In the genomic region with DNA sequence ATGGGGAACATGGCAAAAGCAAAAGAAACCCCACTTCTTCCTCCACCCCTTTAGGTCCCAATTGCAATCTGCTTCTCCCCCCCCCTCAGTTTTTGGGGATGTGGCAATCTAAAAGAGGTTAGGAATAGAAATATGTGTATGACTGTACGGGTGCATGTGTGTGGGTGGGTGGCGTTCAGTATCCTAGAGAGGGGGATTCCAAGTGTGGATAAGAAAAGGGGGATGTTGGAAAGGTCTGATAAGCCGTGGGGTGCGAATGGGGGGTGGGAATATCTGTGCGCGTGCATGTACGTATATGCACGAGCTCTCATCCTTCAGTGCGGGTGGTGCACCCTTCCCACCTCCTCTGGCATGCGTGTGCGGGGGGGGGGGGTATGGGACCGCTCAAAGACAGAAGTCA, we compare ENCODE assay signal across 9 mouse cellular contexts. TPM values are rescaled to one million over a fixed set of nuclear protein-coding genes. Genes with fewer than 3 reads are reported as not detected.
DNase-seq lines count a peak whose midpoint lies in the region; ATAC-seq and TF ChIP-seq lines count a peak whose summit lies in the region.
"Had no signal": no experiment of that assay in that cellular context is flagged by ENCODE, and none has a peak within 500 bp of the region (broad histone marks: within the 10 kb centered on the region; RNA-seq: fewer than 3 reads in every experiment).

No protein-coding gene starts in this region.

- H3K4me3 ChIP-seq in left cerebral cortex, adult 2 months, result peak overlapping the region; percentile 77
- H3K4me3 ChIP-seq in hindbrain, postnatal 0 days (ENCODE audit: low read length), result peak overlapping the region; percentile 52
- H3K4me3 ChIP-seq in neural tube, embryonic 12.5 days, result peak overlapping the region; percentile 43

- no peak for ATAC-seq in hindbrain, postnatal 0 days
- no peak for ATAC-seq in neural tube, embryonic 12.5 days (ENCODE audit: low FRiP score, low read depth)

- peak overlapping the region; percentile 81 for H3K4me2 ChIP-seq in hindbrain, postnatal 0 days (ENCODE audit: low read depth, low read length)
- H3K4me2 ChIP-seq in neural tube, embryonic 12.5 days (replicated peaks), result peak overlapping the region; percentile 93

- H3K4me1 ChIP-seq in hindbrain, postnatal 0 days (ENCODE audit: insufficient read depth, low read length), result peaks cover 27% of the 10 kb centered on the region
- peaks cover 57% of the 10 kb centered on the region for H3K4me1 ChIP-seq in neural tube, embryonic 12.5 days

- intact Hi-C loops in left cerebral cortex, adult 2 months (cut with DNase I), result loop anchor here (5.0 kb wide), 1 partner anchor 320 kb away; no protein-coding TSS in a partner anchor

- H3K27ac ChIP-seq in left cerebral cortex, adult 2 months, result peak overlapping the region; percentile 96
- peak overlapping the region; percentile 77 for H3K27ac ChIP-seq in hindbrain, postnatal 0 days
- no peak overlapping the region for H3K27ac ChIP-seq in neural tube, embryonic 12.5 days

- no peaks in the 10 kb centered on the region for H3K36me3 ChIP-seq in hindbrain, postnatal 0 days (ENCODE audit: insufficient read depth, low read length)
- H3K36me3 ChIP-seq in neural tube, embryonic 12.5 days, result no peaks in the 10 kb centered on the region

- H3K9me3 ChIP-seq in hindbrain, postnatal 0 days (ENCODE audit: low read length), result no peaks in the 10 kb centered on the region
- no peaks in the 10 kb centered on the region for H3K9me3 ChIP-seq in neural tube, embryonic 12.5 days

- 2% methylated on average over 9 of the region's 12 CpGs for WGBS in hindbrain, postnatal 0 days
- WGBS in neural tube, embryonic 12.5 days, result 6% methylated on average over 10 of the region's 12 CpGs

- TF ChIP-seq CTCF in left cerebral cortex, adult 2 months (IDR thresholded peaks at IDR 0.05), result no peak
- no peak for TF ChIP-seq CTCF in hindbrain, postnatal 0 days (IDR thresholded peaks at IDR 0.05; ENCODE audit: low read depth)

- no peaks in the 10 kb centered on the region for H3K27me3 ChIP-seq in hindbrain, postnatal 0 days (ENCODE audit: insufficient read depth, low read length)
- peaks cover 27% of the 10 kb centered on the region for H3K27me3 ChIP-seq in neural tube, embryonic 12.5 days (replicated peaks)

- peak in 1 of 2 experiments; percentile 57 for DNase-seq in left cerebral cortex, adult 2 months (ENCODE audit: extremely low spot score in 1 of 2, low spot score in 2 of 2)
- DNase-seq in left cerebral cortex, adult 9 months (ENCODE audit: low spot score in 2 of 2), result no peak
- DNase-seq in cerebellum, postnatal 10 days, result peak; percentile 48 to 55
- peak; percentile 57 for DNase-seq in hindbrain, postnatal 0 days (ENCODE audit: low spot score)
- no peak for DNase-seq in adrenal gland, adult 2 months
- DNase-seq in layer of hippocampus, adult 8-10 months (ENCODE audit: low spot score in 2 of 2), result no peak
- DNase-seq in adrenal gland, adult 18-20 months (ENCODE audit: low spot score in 2 of 2), result no peak

- peak overlapping the region; percentile 69 for H3K9ac ChIP-seq in hindbrain, postnatal 0 days (replicated peaks; ENCODE audit: low read length)
- peak overlapping the region; percentile 72 for H3K9ac ChIP-seq in neural tube, embryonic 12.5 days

RNA-seq across cellular contexts. Expression of gene Ankrd34a, which starts 0.4 kb away (rescaled TPM):
- total RNA-seq in left cerebral cortex, adult 2 months (2021), result 10 to 100 TPM; 66.8 to 70.3 TPM
- total RNA-seq in hindbrain, postnatal 0 days (2014; rRNA removed), result 26.4 and 29.6 TPM in 2 replicates
- polyA plus RNA-seq in hindbrain, postnatal 0 days (2015; fragmentation: Nextera tagmentation; extraction: Ambion mirVana), result 14.2 and 15.3 TPM in 2 replicates
- 5.3 and 5.6 TPM in 2 replicates for polyA plus RNA-seq in neural tube, embryonic 12.5 days (2016; fragmentation: Nextera tagmentation; extraction: Ambion mirVana)
- total RNA-seq in adrenal gland, adult 2 months (2021), result 1 to 10 TPM in 1 of 2 experiments, under 1 TPM in 1; 0.75 to 2.3 TPM
- 1.8 and 2.0 TPM in 2 replicates for polyA plus RNA-seq in adrenal gland, adult 2 months (2012; rRNA removed)
- total RNA-seq in layer of hippocampus, adult 8-10 months (2022), result 10 to 100 TPM; 49.5 to 56.2 (median 52.6) TPM
- under 1 TPM; 0.76 to 0.77 TPM for total RNA-seq in adrenal gland, adult 18-20 months (2021)

RNA-seq across cellular contexts. Expression of gene Polr3gl, which starts 2.9 kb away (rescaled TPM):
- total RNA-seq in left cerebral cortex, adult 2 months (2021), result 10 to 100 TPM; 26.6 to 28.1 TPM
- 10.7 and 11.2 TPM in 2 replicates for total RNA-seq in hindbrain, postnatal 0 days (2014; rRNA removed)
- 31.9 and 32.9 TPM in 2 replicates for polyA plus RNA-seq in hindbrain, postnatal 0 days (2015; fragmentation: Nextera tagmentation; extraction: Ambion mirVana)
- 40.3 and 40.9 TPM in 2 replicates for polyA plus RNA-seq in neural tube, embryonic 12.5 days (2016; fragmentation: Nextera tagmentation; extraction: Ambion mirVana)
- 10 to 100 TPM; 32.5 to 38.5 TPM for total RNA-seq in adrenal gland, adult 2 months (2021)
- 19.9 and 21.4 TPM in 2 replicates for polyA plus RNA-seq in adrenal gland, adult 2 months (2012; rRNA removed)
- total RNA-seq in layer of hippocampus, adult 8-10 months (2022), result 10 to 100 TPM; 30.1 to 38.6 (median 32.5) TPM
- 10 to 100 TPM; 35.5 to 38.8 TPM for total RNA-seq in adrenal gland, adult 18-20 months (2021)

RNA-seq across cellular contexts. Expression of gene Lix1l, which starts 4.1 kb away (rescaled TPM):
- total RNA-seq in left cerebral cortex, adult 2 months (2021), result 10 to 100 TPM; 18.6 to 21.5 TPM
- 45.0 and 48.4 TPM in 2 replicates for total RNA-seq in hindbrain, postnatal 0 days (2014; rRNA removed)
- polyA plus RNA-seq in hindbrain, postnatal 0 days (2015; fragmentation: Nextera tagmentation; extraction: Ambion mirVana), result 3.9 and 5.2 TPM in 2 replicates
- 6.7 and 7.2 TPM in 2 replicates for polyA plus RNA-seq in neural tube, embryonic 12.5 days (2016; fragmentation: Nextera tagmentation; extraction: Ambion mirVana)
- total RNA-seq in adrenal gland, adult 2 months (2021), result 10 to 100 TPM; 31.2 to 46.4 TPM
- polyA plus RNA-seq in adrenal gland, adult 2 months (2012; rRNA removed), result 17.6 and 21.1 TPM in 2 replicates
- 10 to 100 TPM; 29.9 to 34.2 (median 31.4) TPM for total RNA-seq in layer of hippocampus, adult 8-10 months (2022)
- 10 to 100 TPM; 24.4 to 39.1 TPM for total RNA-seq in adrenal gland, adult 18-20 months (2021)

RNA-seq across cellular contexts. Expression of gene Gm16253, which starts 20.1 kb away (rescaled TPM):
- not detected for total RNA-seq in left cerebral cortex, adult 2 months (2021)
- total RNA-seq in hindbrain, postnatal 0 days (2014; rRNA removed), result not detected in 2 replicates
- 0.48 and 0.96 TPM in 2 replicates for polyA plus RNA-seq in hindbrain, postnatal 0 days (2015; fragmentation: Nextera tagmentation; extraction: Ambion mirVana)
- 1.6 and 3.0 TPM in 2 replicates for polyA plus RNA-seq in neural tube, embryonic 12.5 days (2016; fragmentation: Nextera tagmentation; extraction: Ambion mirVana)
- not detected for total RNA-seq in adrenal gland, adult 2 months (2021)
- not detected in 2 replicates for polyA plus RNA-seq in adrenal gland, adult 2 months (2012; rRNA removed)
- not detected for total RNA-seq in layer of hippocampus, adult 8-10 months (2022)
- total RNA-seq in adrenal gland, adult 18-20 months (2021), result not detected
- total RNA-seq: left cerebral cortex, adult 8-10 months had no signal

RNA-seq across cellular contexts. Expression of gene Rbm8a, which starts 32.9 kb away (rescaled TPM):
- total RNA-seq in left cerebral cortex, adult 2 months (2021), result 10 to 100 TPM; 37.6 to 38.5 TPM
- total RNA-seq in hindbrain, postnatal 0 days (2014; rRNA removed), result 14.9 and 17.0 TPM in 2 replicates
- 114 TPM in 2 replicates for polyA plus RNA-seq in hindbrain, postnatal 0 days (2015; fragmentation: Nextera tagmentation; extraction: Ambion mirVana)
- polyA plus RNA-seq in neural tube, embryonic 12.5 days (2016; fragmentation: Nextera tagmentation; extraction: Ambion mirVana), result 146 and 147 TPM in 2 replicates
- total RNA-seq in adrenal gland, adult 2 months (2021), result 10 to 100 TPM; 69.2 to 85.3 TPM
- 1.3 and 2.3 TPM in 2 replicates for polyA plus RNA-seq in adrenal gland, adult 2 months (2012; rRNA removed)
- total RNA-seq in layer of hippocampus, adult 8-10 months (2022), result 10 to 100 TPM; 45.5 to 61.5 (median 48.7) TPM
- total RNA-seq in adrenal gland, adult 18-20 months (2021), result 10 to 100 TPM; 89.7 to 89.8 TPM

Comparison
In these comparisons a context has a peak if more than half of its experiments do, and no peak if none do; other contexts are left out.
1. DNase-seq: peak in cerebellum, postnatal 10 days (2 of 2) and hindbrain, postnatal 0 days (single experiment); none in left cerebral cortex, adult 9 months (0 of 2), adrenal gland, adult 2 months (single experiment), layer of hippocampus, adult 8-10 months (0 of 2) and adrenal gland, adult 18-20 months (0 of 2).
2. Peak in every context shown above with its lines, with median percentiles within 50 percentile points of each other: H3K4me3 ChIP-seq.